Mouse (Mus musculus) forebrain, embryonic 11.5 days (tissue): Measurements from ENCODE around the gene Pdcd1. TPM values are rescaled to one million over a fixed set of nuclear protein-coding genes. Genes with fewer than 3 reads are reported as not detected.

ENCODE experiments used
- ATAC-seq: fragments of 200-750 bp; cut with Nextera tagmentation; replicated peaks from 2 replicates; pipeline ENCODE4 v1.8.0; 2017; ENCODE audit warnings: moderate TSS enrichment; ENCODE audit not compliant: low FRiP score
- DNase-seq: peaks from one replicate; pipeline ENCODE4 v3.0.0-alpha.2; 2017; ENCODE audit warnings: low spot score
- H3K27ac ChIP-seq: fragments of 300-500 bp; sonication (generic); 2 replicates; pipeline ENCODE4 v1.5.1; 2014; ENCODE audit warnings: low read depth, low read length
- H3K27me3 ChIP-seq: fragments of 300-500 bp; sonication (generic); 2 replicates; pipeline ENCODE4 v1.6.1; 2014; ENCODE audit warnings: mild to moderate bottlenecking, low read length, mixed read lengths; ENCODE audit not compliant: control insufficient read depth, insufficient read depth
- H3K36me3 ChIP-seq: fragments of 300-500 bp; sonication (generic); 2 replicates; pipeline ENCODE4 v1.6.1; 2014; ENCODE audit warnings: mild to moderate bottlenecking, low read length, moderate library complexity, mixed read lengths; ENCODE audit not compliant: control insufficient read depth, insufficient read depth
- H3K4me1 ChIP-seq: fragments of 300-500 bp; sonication (generic); replicated peaks from 2 replicates; pipeline ENCODE4 v1.6.1; 2014; ENCODE audit warnings: low read length, mixed read lengths; ENCODE audit not compliant: control insufficient read depth, insufficient read depth
- H3K4me2 ChIP-seq: fragments of 300-500 bp; sonication (generic); 2 replicates; pipeline ENCODE4 v1.6.1; 2014; ENCODE audit warnings: low read depth, mild to moderate bottlenecking, low read length, moderate library complexity, mixed read lengths; ENCODE audit not compliant: severe bottlenecking
- H3K4me3 ChIP-seq: fragments of 300-500 bp; sonication (generic); 2 replicates; pipeline ENCODE4 v1.5.1; 2014; ENCODE audit warnings: low read depth, low read length
- H3K9ac ChIP-seq: fragments of 300-500 bp; sonication (generic); 2 replicates; pipeline ENCODE4 v1.6.1; 2014; ENCODE audit warnings: low read length
- H3K9me3 ChIP-seq: fragments of 300-500 bp; sonication (generic); 2 replicates; pipeline ENCODE4 v1.6.1; 2016; ENCODE audit warnings: low read length, mixed read lengths; ENCODE audit not compliant: control insufficient read depth
- WGBS: fragments of 180-500 bp; shearing (Covaris S2); extraction: QIAGEN DNeasy Blood & Tissue Kit; methylation state at CpG from one replicate; pipeline ENCODE4 v1.1.7; 2014; 5-methylcytosine and 5-hydroxymethylcytosine counted together
- polyA plus RNA-seq: library from polyadenylated mRNA; unstranded; fragments of >200 nt; fragmentation: Nextera tagmentation; extraction: Ambion mirVana; gene quantifications from 2 replicates; pipeline ENCODE4 v1.2.1, GENCODE M21; 2014

Gene Pdcd1
- polyA plus RNA-seq, 1 experiment from 2014 or later = not detected

GRCm38 (mm10) chr1:94046544-94046943 is 5.8 kb downstream of the Pdcd1 start:
- H3K36me3 ChIP-seq = no peaks in the 10 kb centered on the region
- WGBS = 89% methylated on average over 4 of the region's 4 CpGs
- DNase-seq = no peak
- H3K4me2 ChIP-seq = no peak overlapping the region
- H3K27me3 ChIP-seq = no peaks in the 10 kb centered on the region
- no peaks in the 10 kb centered on the region for H3K9me3 ChIP-seq
- no peak overlapping the region for H3K4me3 ChIP-seq
- ATAC-seq = no peak
- no peaks in the 10 kb centered on the region for H3K4me1 ChIP-seq
- H3K27ac ChIP-seq = no peak overlapping the region
- H3K9ac ChIP-seq = no peak overlapping the region

- no peak overlapping the region for H3K4me3 ChIP-seq
- H3K4me2 ChIP-seq = no peak overlapping the region
- H3K27me3 ChIP-seq = no peaks in the 10 kb centered on the region
- no peaks in the 10 kb centered on the region for H3K36me3 ChIP-seq
- 84% methylated on average over 3 of the region's 3 CpGs for WGBS
- no peak overlapping the region for H3K9ac ChIP-seq
- ATAC-seq (no peak), DNase-seq (peak; percentile 15)
- H3K4me1 ChIP-seq = no peaks in the 10 kb centered on the region
- no peak overlapping the region for H3K27ac ChIP-seq
- H3K9me3 ChIP-seq = no peaks in the 10 kb centered on the region
Measured at GRCm38 (mm10) chr1:94045559-94045958, 6.8 kb downstream of the Pdcd1 start.

GRCm38 (mm10) chr1:94040391-94040790 is 12.0 kb downstream of the Pdcd1 start:
- DNase-seq (peak; percentile 25), ATAC-seq (no peak)
- Histone ChIP-seq H3K9me3 (no peaks in the 10 kb centered on the region), H3K27me3 (no peaks in the 10 kb centered on the region), H3K9ac (no peak overlapping the region), H3K4me1 (no peaks in the 10 kb centered on the region), H3K36me3 (no peaks in the 10 kb centered on the region), H3K4me3 (no peak overlapping the region), H3K27ac (no peak overlapping the region), H3K4me2 (no peak overlapping the region)
- 91% methylated on average over 2 of the region's 2 CpGs for WGBS

GRCm38 (mm10) chr1:94034984-94035743 is 17.2 kb downstream of the Pdcd1 start:
- WGBS = 2% methylated on average over 25 of the region's 25 CpGs
- Histone ChIP-seq H3K4me1 (no peaks in the 10 kb centered on the region), H3K9me3 (no peaks in the 10 kb centered on the region), H3K4me2 (peak overlapping the region; percentile 51), H3K27me3 (no peaks in the 10 kb centered on the region), H3K27ac (no peak overlapping the region), H3K36me3 (no peaks in the 10 kb centered on the region), H3K4me3 (peak overlapping the region; percentile 26), H3K9ac (peak overlapping the region; percentile 21)
- DNase-seq = peak; percentile 88
- peak; percentile 95 for ATAC-seq

GRCm38 (mm10) chr1:94033075-94033602 is 19.2 kb downstream of the Pdcd1 start:
- Histone ChIP-seq H3K27ac (no peak overlapping the region), H3K4me1 (no peaks in the 10 kb centered on the region), H3K36me3 (no peaks in the 10 kb centered on the region), H3K4me2 (no peak overlapping the region), H3K27me3 (no peaks in the 10 kb centered on the region), H3K4me3 (no peak overlapping the region), H3K9ac (no peak overlapping the region), H3K9me3 (no peaks in the 10 kb centered on the region)
- no peak for DNase-seq
- WGBS = 94% methylated on average over 2 of the region's 2 CpGs
- ATAC-seq = no peak

GRCm38 (mm10) chr1:94028741-94029140 is 23.6 kb downstream of the Pdcd1 start:
- Histone ChIP-seq H3K4me2 (no peak overlapping the region), H3K27ac (no peak overlapping the region), H3K36me3 (no peaks in the 10 kb centered on the region), H3K4me1 (no peaks in the 10 kb centered on the region), H3K9ac (no peak overlapping the region), H3K9me3 (no peaks in the 10 kb centered on the region), H3K27me3 (no peaks in the 10 kb centered on the region), H3K4me3 (no peak overlapping the region)
- no peak for DNase-seq
- ATAC-seq = no peak
- 84% methylated on average over 2 of the region's 2 CpGs for WGBS

- Histone ChIP-seq H3K9ac (no peak overlapping the region), H3K4me1 (no peaks in the 10 kb centered on the region), H3K9me3 (no peaks in the 10 kb centered on the region), H3K4me3 (no peak overlapping the region), H3K4me2 (no peak overlapping the region), H3K36me3 (no peaks in the 10 kb centered on the region), H3K27me3 (no peaks in the 10 kb centered on the region), H3K27ac (no peak overlapping the region)
- 89% methylated on average over 12 of the region's 12 CpGs for WGBS
- ATAC-seq (no peak), DNase-seq (no peak)
Measured at GRCm38 (mm10) chr1:94027506-94028108, 24.7 kb downstream of the Pdcd1 start.

GRCm38 (mm10) chr1:94020151-94020550 is 32.2 kb downstream of the Pdcd1 start, which contains the start of gene Neu4:
Gene Neu4, plus strand, starts transcription at chr1:94020451.
- no peak within 1 kb of the TSS for H3K9ac ChIP-seq
- 86% methylated on average over 6 of the region's 6 CpGs for WGBS
- ATAC-seq = no peak

More at GRCm38 (mm10) chr1:94020151-94020550, 32.2 kb downstream of the Pdcd1 start, which contains the start of gene Neu4:
- Histone ChIP-seq H3K4me1 (no peaks in the 10 kb centered on the region), H3K27me3 (no peaks in the 10 kb centered on the region), H3K27ac (no peak within 1 kb of the TSS), H3K36me3 (no peaks in the 10 kb centered on the region), H3K4me3 (no peak within 1 kb of the TSS), H3K9me3 (no peaks in the 10 kb centered on the region), H3K4me2 (no peak within 1 kb of the TSS)
- no peak for DNase-seq
